Mouse (Mus musculus): Measurements from ENCODE around the gene Angel2.
A peak's percentile ranks its signal among the peaks of the same experiment; 100 is the strongest.
"Not testable (repeated sequence)": the region's sequence is repeated elsewhere in the genome, so short reads cannot be mapped to it uniquely, and the experiment has no call there.

The Angel2 gene

DNA sequence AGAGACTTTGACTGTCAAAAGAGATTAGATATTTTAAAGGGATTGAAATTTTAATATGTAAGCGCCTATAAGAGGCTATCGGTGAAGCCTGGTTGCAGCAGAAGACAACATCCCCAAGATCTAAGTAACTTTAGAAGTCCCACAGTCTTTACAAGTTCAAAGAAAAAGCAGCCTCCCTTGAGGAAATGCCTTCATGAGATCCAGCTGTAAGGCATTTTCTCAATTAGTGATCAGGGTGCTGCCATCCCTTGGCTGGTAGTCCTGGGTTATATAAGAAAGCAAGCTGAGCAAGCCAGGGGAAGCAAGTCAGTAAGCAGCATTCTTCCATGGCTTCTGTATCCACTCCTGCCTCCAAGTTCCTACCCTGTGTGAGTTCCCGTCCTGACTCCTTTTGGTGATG lies at the start of gene Angel2:
TSS of gene Angel2 (plus strand) at position 301 of the 400 bp plus-strand sequence.
- not testable (repeated sequence) for DNase-seq (ENCODE audit: low spot score)

GRCm38 (mm10) chr1:190875751-190876150 lies 49.2 kb upstream of the Angel2 start:
- no peak for DNase-seq (ENCODE audit: low spot score)

DNA sequence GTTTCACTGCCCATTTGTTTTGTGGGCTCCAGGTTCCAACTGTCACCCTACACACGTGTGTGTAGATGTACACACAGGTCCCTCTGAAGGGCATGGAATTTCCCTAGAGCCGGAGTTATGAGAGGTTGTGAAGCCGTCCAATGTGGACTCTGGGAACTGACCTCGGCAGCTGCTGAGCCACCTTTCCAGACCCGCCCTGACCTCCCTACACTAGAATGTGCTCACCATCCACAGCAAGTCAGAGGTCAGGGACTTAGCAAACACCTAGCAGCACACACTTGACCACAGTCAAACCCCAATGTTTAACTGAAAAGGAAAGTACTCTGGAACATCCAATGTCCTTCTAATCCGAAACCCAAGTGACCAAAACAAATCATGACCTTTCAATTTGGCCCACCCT lies 44.3 kb upstream of the Angel2 start:
- DNase-seq (ENCODE audit: low spot score) = no peak

DNA sequence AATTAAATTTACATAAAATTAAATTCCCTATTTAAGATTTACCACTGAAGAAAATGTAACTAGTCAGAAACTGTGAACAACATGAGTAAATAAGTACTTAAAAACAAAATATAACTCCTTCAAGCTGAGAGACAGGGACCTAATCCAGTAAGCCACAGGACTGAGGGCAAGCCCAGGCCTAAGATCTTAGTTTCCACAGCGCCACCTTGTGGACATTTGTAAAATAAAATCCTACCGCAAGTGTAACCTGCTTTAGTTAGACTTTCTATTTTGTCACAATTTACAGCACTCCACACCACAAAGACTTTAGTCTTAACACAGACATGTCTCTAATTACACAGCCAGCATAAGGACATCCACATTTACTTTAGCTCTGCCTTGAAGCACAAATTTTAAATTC lies 43.5 kb upstream of the Angel2 start:
- no peak for DNase-seq (ENCODE audit: low spot score)

- DNase-seq (ENCODE audit: low spot score) = no peak
Measured at GRCm38 (mm10) chr1:190886014-190886413, 38.9 kb upstream of the Angel2 start.

GRCm38 (mm10) chr1:190888031-190888430 lies 36.9 kb upstream of the Angel2 start:
- no peak for DNase-seq (ENCODE audit: low spot score)

GRCm38 (mm10) chr1:190888646-190889045 lies 36.3 kb upstream of the Angel2 start:
- DNase-seq (ENCODE audit: low spot score) = no peak

DNA sequence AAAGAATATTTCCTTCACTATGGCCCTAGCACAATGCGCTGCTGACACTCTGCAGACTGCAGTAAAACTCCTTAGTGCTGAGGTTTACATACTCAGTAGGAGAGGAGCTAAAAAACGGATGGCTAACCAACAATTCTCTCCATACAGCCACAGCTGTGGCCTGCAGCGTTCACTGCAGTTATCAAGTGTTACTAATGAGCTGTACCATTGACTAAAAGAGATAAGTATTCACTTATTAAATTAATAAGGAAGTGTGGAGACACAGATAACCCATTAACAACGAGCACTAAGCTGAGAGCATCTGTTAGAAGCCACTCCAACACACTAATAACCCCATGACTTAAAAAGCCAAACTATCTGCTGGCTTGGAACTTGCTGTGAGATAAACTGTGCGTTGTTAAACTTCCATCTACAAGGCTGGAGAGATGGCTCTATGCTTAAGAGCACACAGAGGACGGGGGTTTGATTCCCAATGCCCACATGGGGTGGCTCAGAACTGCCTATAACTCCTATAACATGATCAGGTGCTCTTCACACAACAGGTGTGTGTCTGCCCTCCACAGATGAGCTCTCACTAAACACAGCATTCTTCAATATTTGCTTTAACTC lies 31.2 kb upstream of the Angel2 start:
- no peak for DNase-seq (ENCODE audit: low spot score)

- no peak for DNase-seq (ENCODE audit: low spot score)
Measured at GRCm38 (mm10) chr1:190898186-190898585, 26.7 kb upstream of the Angel2 start.

DNA sequence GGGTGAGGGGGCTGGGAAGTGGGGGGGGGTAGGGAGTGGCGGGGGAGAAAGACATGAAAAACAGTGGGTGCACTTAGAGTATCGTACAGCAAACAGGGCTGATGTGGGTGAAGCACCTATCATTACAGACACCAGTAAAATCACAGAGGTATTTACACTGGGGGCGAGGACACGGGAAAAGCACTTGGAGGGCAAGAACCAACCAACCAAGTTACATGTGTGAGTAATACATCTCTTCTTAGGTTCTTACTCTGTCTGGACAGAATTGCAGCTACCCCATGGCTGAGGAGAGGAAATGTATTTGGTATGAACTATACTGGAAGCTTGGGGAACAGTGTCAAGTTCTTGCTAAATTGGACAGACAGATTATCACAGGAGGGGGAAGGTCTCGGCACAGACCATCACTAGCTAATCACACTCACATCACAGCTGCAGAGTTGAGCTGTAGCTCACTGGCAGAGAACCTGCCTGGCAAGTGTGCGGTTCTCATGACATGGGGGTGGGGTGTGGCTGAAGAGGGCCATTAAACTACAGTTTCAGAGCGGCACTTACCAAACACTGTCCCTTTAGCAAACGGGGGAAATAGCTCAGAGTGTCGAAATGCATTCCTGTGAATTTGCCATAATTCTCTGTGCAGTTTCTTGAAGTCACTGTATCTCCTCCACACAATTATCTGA lies 25.9 kb upstream of the Angel2 start:
- DNase-seq (ENCODE audit: low spot score) = no peak

DNA sequence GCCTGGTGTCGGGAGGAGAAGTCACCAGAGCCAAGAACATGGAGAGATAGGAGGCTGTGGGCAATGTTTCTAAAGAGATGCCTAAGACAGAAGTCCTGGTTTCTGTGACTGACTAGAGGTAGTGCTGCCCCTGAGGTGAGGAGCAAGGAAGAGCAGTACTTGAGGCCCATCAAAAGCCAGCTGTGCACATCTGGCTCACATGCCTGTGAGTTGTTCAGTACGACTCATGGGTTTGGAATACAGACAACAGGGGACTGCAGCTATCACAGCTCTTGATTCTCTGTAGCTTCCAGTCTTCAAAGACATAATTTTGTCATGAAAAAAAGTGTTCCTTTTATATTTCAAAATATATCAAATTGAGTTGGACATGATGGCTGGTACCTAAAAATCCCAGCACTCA lies 23.8 kb upstream of the Angel2 start:
- no peak for DNase-seq (ENCODE audit: low spot score)

DNA sequence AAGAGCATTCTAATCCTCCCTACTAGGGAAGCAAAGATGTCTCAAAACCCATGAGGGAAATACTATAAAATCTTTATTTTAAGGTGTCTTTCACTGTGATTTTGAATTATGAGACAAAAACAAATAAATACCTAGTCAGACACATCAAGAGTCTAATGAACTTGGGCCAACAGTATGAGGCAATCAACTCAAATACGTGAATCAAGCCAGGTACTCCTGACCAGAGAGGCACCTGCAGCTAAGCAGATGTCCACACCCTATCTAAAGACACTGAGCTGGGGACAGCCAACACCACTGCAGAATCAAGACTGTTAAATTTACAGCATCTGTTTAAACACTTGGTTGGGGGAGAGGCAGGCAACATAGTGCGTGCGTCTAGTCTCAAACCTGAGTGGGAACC lies 20.8 kb upstream of the Angel2 start:
- DNase-seq (ENCODE audit: low spot score) = no peak

DNA sequence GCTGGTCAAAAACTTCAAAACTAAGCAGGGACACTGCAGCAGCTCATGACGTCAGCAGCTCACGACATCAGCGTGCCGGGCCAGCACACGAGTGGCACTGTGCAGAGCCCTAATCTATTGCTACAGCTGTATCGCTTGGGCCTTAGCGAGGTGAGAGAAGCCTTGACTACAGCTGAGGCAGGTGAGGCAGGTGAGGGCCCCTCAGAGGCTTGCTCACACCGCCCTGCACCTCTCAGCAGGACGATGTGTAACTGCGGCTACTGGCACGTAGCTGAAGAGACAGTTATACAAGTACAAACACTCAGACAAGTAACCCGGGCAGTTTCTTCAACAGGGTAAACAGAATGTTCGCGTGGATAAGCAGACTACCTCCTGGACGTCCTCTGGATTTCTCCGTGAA lies 20.2 kb upstream of the Angel2 start:
- DNase-seq (ENCODE audit: low spot score) = no peak

- no peak for DNase-seq (ENCODE audit: low spot score)
Measured at GRCm38 (mm10) chr1:190910836-190911235, 14.1 kb upstream of the Angel2 start.

DNA sequence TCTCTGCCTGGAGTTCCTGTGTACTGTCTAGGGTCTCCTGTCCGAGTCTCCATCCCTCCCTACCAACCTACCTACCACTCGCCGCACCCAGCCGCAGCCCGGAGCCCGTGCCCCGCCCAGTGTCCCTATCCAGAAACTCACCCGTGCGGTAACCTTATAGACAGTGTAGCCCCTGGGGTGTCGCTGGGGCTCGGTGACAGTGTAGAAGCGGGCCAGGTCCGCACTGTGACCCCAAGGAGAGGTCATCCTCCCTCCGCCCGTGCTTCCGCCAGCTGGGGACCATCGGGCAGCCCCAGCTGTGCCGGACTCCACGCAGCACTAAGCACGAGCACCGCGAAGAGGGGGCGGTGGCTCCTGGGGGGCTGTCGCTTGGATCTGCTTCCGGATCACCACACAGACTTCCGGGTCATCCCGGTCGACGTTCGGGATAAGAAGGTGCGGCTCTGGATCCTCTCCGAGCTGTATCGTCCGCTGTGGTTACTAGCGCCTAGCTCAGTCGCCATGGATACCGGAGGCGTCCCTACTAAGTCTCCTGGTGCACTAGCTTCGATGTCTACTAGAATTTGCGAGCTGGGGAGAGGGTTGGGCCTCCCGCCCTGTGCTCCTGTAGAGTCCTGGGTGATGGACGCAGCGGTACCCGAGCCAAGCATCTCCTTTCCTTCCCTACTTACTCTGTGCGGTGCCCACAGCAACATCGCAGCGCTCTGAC lies 13.3 kb upstream of the Angel2 start, which contains the start of gene Rps6kc1:
TSS of gene Rps6kc1 (minus strand) at position 356 of the 709 bp plus-strand sequence.
- peak; percentile 75 for DNase-seq (ENCODE audit: low spot score)

GRCm38 (mm10) chr1:190912623-190913022 lies 12.3 kb upstream of the Angel2 start:
- DNase-seq (ENCODE audit: low spot score) = no peak

DNA sequence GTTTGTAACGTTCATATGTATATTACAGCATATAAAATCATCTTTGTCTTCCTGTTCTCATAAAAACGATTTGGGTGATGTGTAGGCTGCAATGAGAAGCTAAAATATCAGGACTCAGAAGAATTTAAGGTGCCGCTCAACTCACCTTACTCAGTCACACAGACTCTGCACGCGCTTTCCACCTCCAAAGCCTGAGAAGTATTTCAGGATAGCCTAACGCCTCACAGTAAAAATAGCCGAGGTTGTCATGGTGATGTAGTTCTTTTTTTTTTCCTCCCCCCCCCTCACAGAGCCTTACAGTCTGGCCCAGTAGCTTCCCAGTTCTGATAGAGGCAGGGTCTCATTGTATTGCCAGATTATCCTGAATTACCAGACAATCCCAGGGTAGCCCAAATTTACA lies 6.0 kb upstream of the Angel2 start:
- no peak for DNase-seq (ENCODE audit: low spot score)

DNA sequence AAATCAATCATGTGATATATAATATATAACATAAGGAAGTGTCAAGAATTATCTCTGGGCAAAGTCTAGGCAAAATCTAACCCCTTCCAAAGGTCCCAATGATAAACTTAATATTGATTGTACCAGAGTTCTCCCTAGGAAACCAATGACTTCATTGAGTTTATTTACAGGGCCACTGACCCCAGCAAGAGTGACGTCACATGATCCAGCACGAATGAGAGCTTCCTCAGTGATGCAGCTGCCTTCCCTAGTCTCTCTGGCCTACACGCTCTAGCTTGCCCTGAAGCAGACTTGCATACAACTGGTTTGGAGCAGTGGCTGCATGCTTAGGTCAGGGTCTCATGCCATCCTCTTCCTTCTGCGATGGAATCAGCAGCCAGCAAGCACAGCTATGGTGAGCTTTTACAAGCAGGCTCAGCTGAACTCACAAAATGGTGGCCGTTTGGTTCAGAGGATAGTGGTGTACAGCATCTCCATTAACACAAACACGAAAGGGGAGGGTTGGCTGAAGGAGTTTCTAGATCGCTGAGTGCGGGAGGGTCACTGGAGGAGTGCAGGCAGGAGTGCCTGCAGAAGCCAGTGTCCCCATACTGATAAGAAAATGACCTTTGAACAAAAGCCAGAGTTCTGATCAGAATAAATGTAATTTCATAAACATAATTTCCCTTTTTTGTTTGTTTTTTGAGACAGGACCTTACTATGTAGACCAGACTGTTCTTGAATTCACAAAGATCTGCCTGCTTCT lies 5.0 kb upstream of the Angel2 start:
- no peak for DNase-seq (ENCODE audit: low spot score)

- no peak for DNase-seq (ENCODE audit: low spot score)
Measured at GRCm38 (mm10) chr1:190927311-190927710, 2.4 kb downstream of the Angel2 start.

GRCm38 (mm10) chr1:190927751-190928369 lies 2.9 kb downstream of the Angel2 start:
- no peak for DNase-seq (ENCODE audit: low spot score)

GRCm38 (mm10) chr1:190928370-190929009 lies 3.6 kb downstream of the Angel2 start:
- DNase-seq (ENCODE audit: low spot score) = peak; percentile 97
